Mouse (Mus musculus): Measurements from ENCODE around the gene Cdhr3.

- no peak for TF ChIP-seq EP300 (IDR thresholded peaks at IDR 0.05; ENCODE audit: low read depth)
- no peak for TF ChIP-seq CTCF (IDR thresholded peaks at IDR 0.05; ENCODE audit: low read depth)
Measured at GRCm38 (mm10) chr12:33024524-33024923, 68.2 kb downstream of the Cdhr3 start.
